Mouse (Mus musculus): Measurements from ENCODE around the gene Ap2s1. TPM values are rescaled to one million over a fixed set of nuclear protein-coding genes. Genes with fewer than 3 reads are reported as not detected.
"Not testable (repeated sequence)": the region's sequence is repeated elsewhere in the genome, so short reads cannot be mapped to it uniquely, and the experiment has no call there.

The Ap2s1 gene
- polyA plus RNA-seq, 1 experiment from 2014 or later = 484 TPM

DNA sequence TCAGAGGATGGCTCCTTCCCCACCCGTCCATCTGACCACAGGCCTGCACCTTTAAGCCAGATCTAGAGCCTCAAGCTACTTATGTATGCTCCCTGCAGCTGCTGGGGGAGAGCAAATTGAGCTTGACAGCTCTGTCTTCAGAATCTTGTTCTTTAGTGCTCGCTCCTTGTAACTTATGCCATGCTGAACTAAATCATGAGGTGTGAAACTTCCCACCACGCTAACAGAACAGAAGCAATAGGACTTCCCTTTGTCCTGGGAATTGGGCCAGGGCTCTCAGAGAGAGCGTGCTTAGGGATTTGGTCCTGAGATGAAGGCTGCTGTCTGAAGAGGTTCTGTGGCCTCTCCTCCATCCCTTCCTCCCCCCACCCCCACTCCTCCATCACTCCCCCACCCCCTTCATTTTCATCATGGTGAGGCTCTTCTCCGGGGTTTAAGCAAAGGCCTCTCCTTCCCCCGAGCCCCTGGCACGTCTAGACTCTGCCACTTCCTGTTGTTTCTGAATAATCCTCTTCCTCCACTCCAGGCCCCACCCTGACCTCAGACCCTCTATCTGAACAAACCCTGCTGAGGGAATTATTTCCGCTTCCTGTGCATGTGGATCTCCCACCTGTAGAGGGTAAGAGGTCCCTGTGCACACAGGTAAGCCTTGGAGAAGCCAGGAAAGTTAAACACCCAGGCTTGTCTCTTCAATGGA lies 21.6 kb upstream of the Ap2s1 start:
- DNase-seq (ENCODE audit: low spot score); H3K4me1 ChIP-seq (ENCODE audit: control insufficient read depth, insufficient read depth, low read length); H3K4me3 ChIP-seq (ENCODE audit: low read depth, low read length); H3K27ac ChIP-seq (ENCODE audit: low read depth, low read length); H3K9ac ChIP-seq (ENCODE audit: low read length); H3K27me3 ChIP-seq (replicated peaks; ENCODE audit: control insufficient read depth, insufficient read depth, low read length); H3K9me3 ChIP-seq (replicated peaks; ENCODE audit: control insufficient read depth, low read length); H3K4me2 ChIP-seq (ENCODE audit: low read length); H3K36me3 ChIP-seq (ENCODE audit: control insufficient read depth, insufficient read depth, low read length); ATAC-seq: not testable (repeated sequence)
- 42% methylated on average over 8 of the region's 8 CpGs for WGBS

DNA sequence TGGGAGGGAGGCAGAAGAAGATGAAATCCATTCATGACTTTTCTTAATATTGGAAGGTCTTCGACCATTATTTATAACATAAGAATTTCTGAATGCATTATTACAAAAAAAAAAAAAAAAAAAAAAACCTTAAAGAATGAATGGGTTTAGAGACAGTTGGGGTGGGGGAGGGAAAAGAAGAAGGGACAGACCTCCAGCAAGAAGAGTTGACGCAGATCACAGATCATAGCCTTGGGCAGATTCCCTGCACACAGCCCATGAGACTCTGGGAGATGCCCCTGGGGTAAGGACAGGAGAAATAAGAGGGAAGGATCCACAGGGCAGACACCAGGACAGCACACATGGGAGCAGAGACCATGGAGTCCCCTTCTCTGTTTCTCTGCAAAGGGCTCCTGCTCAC lies 16.6 kb upstream of the Ap2s1 start, which contains the start of gene Ceacam9:
Gene Ceacam9 (plus strand): TSS at position 301 of the 400 bp plus-strand sequence.
- H3K27ac ChIP-seq (ENCODE audit: low read depth, low read length) = no peak within 1 kb of the TSS
- H3K27me3 ChIP-seq (replicated peaks; ENCODE audit: control insufficient read depth, insufficient read depth, low read length) = no peaks in the 10 kb centered on the region
- no peak within 1 kb of the TSS for H3K4me3 ChIP-seq (ENCODE audit: low read depth, low read length)
- no peaks in the 10 kb centered on the region for H3K9me3 ChIP-seq (replicated peaks; ENCODE audit: control insufficient read depth, low read length)
- no peak for ATAC-seq
- H3K36me3 ChIP-seq (ENCODE audit: control insufficient read depth, insufficient read depth, low read length) = no peaks in the 10 kb centered on the region
- H3K9ac ChIP-seq (ENCODE audit: low read length) = no peak within 1 kb of the TSS
- 83% methylated on average over 2 of the region's 2 CpGs for WGBS
- H3K4me2 ChIP-seq (ENCODE audit: low read length) = no peak within 1 kb of the TSS
- no peak for DNase-seq (ENCODE audit: low spot score)
- H3K4me1 ChIP-seq (ENCODE audit: control insufficient read depth, insufficient read depth, low read length) = no peaks in the 10 kb centered on the region

DNA sequence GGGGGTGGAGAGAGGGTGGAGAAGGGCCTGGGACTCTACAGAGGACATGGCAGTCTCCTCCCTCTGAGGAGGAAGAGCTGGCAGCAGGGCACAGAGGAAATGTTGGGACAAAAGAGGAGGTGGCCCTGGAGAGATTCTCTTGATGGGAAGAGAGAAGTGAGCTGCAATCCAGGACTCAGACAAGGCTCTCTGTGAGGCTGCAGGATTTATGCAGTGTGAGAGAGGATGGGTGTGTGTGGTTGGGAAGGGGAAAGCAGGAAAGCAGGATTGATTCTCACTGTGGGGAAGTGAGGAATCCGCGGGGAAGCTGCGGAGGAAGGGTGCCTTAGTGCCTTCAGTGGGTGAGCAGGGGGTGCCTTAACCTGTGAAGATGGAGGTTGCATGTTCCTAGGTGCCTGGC lies 15.7 kb upstream of the Ap2s1 start:
- not testable (repeated sequence) for H3K9me3 ChIP-seq (replicated peaks; ENCODE audit: control insufficient read depth, low read length); H3K4me3 ChIP-seq (ENCODE audit: low read depth, low read length); H3K9ac ChIP-seq (ENCODE audit: low read length); H3K36me3 ChIP-seq (ENCODE audit: control insufficient read depth, insufficient read depth, low read length); H3K27me3 ChIP-seq (replicated peaks; ENCODE audit: control insufficient read depth, insufficient read depth, low read length); ATAC-seq; H3K4me2 ChIP-seq (ENCODE audit: low read length); DNase-seq (ENCODE audit: low spot score); H3K27ac ChIP-seq (ENCODE audit: low read depth, low read length); H3K4me1 ChIP-seq (ENCODE audit: control insufficient read depth, insufficient read depth, low read length)
- 55% methylated on average over 2 of the region's 3 CpGs for WGBS

DNA sequence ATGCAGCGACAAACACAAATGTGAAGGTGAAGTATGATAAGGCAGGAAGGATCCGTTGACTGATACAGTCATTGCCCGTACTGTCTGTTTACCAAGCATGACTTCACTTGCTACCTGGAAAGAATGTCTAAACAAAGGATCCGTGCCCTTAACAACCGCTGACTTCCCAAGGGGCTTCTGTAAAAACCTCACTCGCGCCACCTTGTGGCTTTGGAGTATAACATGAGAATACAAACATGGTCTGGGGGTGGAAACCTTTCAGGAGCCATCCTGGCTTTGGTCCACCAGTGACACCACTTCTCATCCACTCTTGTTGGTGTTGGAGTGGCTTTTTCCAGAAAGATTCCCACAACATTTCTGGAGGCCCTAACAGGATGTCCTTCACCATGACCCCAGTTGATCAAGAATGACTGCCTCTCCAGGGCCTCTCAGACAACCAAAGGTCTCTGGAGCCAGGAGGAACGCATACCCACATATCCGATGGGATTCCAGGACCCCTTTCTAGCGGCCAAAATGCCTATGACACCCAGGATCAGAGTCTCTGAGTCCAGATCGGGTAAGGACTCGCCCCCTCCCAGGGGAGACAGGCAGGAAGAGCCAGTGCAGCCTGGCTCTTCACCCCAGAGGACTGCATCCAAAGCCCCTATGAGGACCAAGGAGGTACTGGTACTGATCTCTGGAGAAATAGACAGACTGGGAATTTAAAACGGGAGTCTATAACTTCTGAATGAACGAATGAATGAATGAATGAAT lies 9.4 kb upstream of the Ap2s1 start:
- DNase-seq (ENCODE audit: low spot score) = peak; percentile 91
- Histone ChIP-seq H3K4me2 (ENCODE audit: low read length) (no peak overlapping the region), H3K4me3 (ENCODE audit: low read depth, low read length) (no peak overlapping the region), H3K27me3 (replicated peaks; ENCODE audit: control insufficient read depth, insufficient read depth, low read length) (no peaks in the 10 kb centered on the region), H3K9ac (ENCODE audit: low read length) (no peak overlapping the region), H3K9me3 (replicated peaks; ENCODE audit: control insufficient read depth, low read length) (no peaks in the 10 kb centered on the region), H3K36me3 (ENCODE audit: control insufficient read depth, insufficient read depth, low read length) (no peaks in the 10 kb centered on the region), H3K27ac (ENCODE audit: low read depth, low read length) (no peak overlapping the region), H3K4me1 (ENCODE audit: control insufficient read depth, insufficient read depth, low read length) (no peaks in the 10 kb centered on the region)
- ATAC-seq = peak; percentile 44
- WGBS = 30% methylated on average over 14 of the region's 14 CpGs

DNA sequence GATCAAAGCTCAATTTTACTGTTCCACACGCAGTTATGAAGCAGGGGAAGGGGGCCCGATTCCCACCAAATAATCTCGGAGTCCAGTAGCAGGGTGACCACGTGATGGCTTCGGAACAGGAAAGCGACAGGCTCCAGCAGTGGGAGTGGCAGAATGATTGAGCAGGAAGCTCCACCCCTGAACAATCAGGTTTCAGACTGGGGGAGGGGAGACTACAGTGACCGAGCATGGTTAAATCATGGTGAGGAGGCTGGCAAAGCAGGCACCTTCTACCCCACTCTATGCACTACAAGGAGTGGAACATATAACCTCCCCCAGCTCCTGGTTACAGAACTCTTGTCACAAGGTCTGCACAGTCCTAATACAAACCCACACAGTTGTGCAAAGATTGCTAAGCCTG lies 8.6 kb upstream of the Ap2s1 start:
- not testable (repeated sequence) for H3K4me1 ChIP-seq (ENCODE audit: control insufficient read depth, insufficient read depth, low read length)

DNA sequence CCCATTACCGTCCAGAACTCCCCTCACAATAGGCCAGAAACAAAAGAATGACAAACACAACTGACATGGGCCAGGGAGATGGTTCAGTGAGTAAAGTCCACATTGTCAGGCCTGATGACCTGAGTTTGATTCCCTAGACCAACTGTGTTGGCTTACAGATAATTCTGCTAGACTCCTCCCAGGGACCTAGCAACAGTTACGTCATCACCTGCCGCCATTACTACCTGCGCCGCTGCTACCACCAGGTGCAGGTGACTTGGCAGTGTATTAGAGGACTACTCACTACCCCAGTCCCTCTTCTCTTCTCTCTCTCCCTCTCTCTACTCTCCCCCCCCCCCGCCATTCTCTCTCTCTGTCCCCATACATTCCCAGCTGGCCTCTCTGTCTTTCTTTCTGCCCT lies 7.4 kb upstream of the Ap2s1 start:
- no peak for ATAC-seq
- H3K4me3 ChIP-seq (ENCODE audit: low read depth, low read length) = no peak overlapping the region
- no peaks in the 10 kb centered on the region for H3K27me3 ChIP-seq (replicated peaks; ENCODE audit: control insufficient read depth, insufficient read depth, low read length)
- no peaks in the 10 kb centered on the region for H3K9me3 ChIP-seq (replicated peaks; ENCODE audit: control insufficient read depth, low read length)
- no peaks in the 10 kb centered on the region for H3K4me1 ChIP-seq (ENCODE audit: control insufficient read depth, insufficient read depth, low read length)
- H3K27ac ChIP-seq (ENCODE audit: low read depth, low read length) = no peak overlapping the region
- no peak overlapping the region for H3K4me2 ChIP-seq (ENCODE audit: low read length)
- H3K36me3 ChIP-seq (ENCODE audit: control insufficient read depth, insufficient read depth, low read length) = no peaks in the 10 kb centered on the region
- no peak overlapping the region for H3K9ac ChIP-seq (ENCODE audit: low read length)
- 91% methylated on average over 5 of the region's 6 CpGs for WGBS
- DNase-seq (ENCODE audit: low spot score) = no peak

More for the DNA sequence above, 8.6 kb upstream of the Ap2s1 start:
- peak; percentile 40; the same call in 1 of the 2 replicates for ATAC-seq
- not testable (repeated sequence) for H3K9me3 ChIP-seq (replicated peaks; ENCODE audit: control insufficient read depth, low read length); H3K36me3 ChIP-seq (ENCODE audit: control insufficient read depth, insufficient read depth, low read length); H3K4me2 ChIP-seq (ENCODE audit: low read length); H3K27ac ChIP-seq (ENCODE audit: low read depth, low read length); H3K9ac ChIP-seq (ENCODE audit: low read length); H3K27me3 ChIP-seq (replicated peaks; ENCODE audit: control insufficient read depth, insufficient read depth, low read length); H3K4me3 ChIP-seq (ENCODE audit: low read depth, low read length)
- DNase-seq (ENCODE audit: low spot score) = peak; percentile 23
- 7% methylated on average over 7 of the region's 7 CpGs for WGBS

DNA sequence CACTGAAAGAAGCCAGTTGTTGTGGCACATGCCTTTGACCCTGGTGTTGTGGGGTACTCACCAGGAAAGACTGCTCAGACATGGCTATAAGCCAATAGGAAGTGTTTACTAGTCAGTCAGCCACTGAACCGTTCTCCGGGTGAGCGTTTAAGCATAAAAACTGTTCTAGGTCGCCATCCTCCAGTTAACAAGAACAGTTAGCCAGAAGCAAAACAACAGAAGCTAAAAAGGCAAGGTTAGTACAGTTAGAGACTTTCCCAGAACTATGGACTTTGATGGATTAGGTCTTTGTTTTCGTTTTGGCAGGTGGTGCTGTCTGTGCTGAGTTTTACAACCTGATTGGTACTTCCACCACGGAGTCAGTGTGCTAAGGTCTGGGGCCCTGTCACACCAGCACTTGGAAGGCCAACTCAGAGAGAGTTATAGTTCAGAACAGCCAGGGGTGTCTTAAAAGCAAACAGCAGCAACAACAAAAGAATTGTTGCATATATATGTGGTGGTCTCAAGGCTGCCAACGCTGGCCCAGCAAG lies 6.3 kb upstream of the Ap2s1 start:
- 76% methylated on average over 7 of the region's 7 CpGs for WGBS
- DNase-seq (ENCODE audit: low spot score) (no peak), ATAC-seq (no peak)
- no peaks in the 10 kb centered on the region for H3K4me1 ChIP-seq (ENCODE audit: control insufficient read depth, insufficient read depth, low read length)
- H3K27ac ChIP-seq (ENCODE audit: low read depth, low read length) = no peak overlapping the region
- no peaks in the 10 kb centered on the region for H3K27me3 ChIP-seq (replicated peaks; ENCODE audit: control insufficient read depth, insufficient read depth, low read length)
- H3K9me3 ChIP-seq (replicated peaks; ENCODE audit: control insufficient read depth, low read length) = no peaks in the 10 kb centered on the region
- no peak overlapping the region for H3K9ac ChIP-seq (ENCODE audit: low read length)
- H3K4me3 ChIP-seq (ENCODE audit: low read depth, low read length) = no peak overlapping the region
- no peaks in the 10 kb centered on the region for H3K36me3 ChIP-seq (ENCODE audit: control insufficient read depth, insufficient read depth, low read length)
- no peak overlapping the region for H3K4me2 ChIP-seq (ENCODE audit: low read length)

DNA sequence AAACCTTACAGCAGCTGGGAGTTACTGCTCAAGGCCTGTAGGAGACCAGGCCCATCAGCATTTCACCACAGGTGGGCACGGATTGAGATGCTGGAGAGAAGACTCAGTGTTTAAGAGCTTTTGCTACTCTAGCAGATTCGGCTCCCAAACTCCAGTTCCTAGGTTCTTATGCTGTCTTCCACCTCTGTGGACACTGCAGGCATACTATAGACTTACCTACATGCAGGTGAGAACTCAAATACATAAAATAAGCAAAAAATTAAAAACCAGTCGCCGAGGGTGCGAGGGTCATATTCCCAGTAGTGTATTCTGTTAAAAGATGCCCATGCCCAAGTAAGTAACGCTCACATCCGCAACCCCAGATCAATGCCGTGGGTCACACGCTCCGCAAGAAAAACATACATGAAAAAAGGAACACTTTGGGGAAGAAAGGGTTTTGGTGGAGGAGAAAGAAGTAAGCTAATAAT lies 571 bp upstream of the Ap2s1 start:
- Histone ChIP-seq H3K36me3 (ENCODE audit: control insufficient read depth, insufficient read depth, low read length) (no peaks in the 10 kb centered on the region), H3K27me3 (replicated peaks; ENCODE audit: control insufficient read depth, insufficient read depth, low read length) (no peaks in the 10 kb centered on the region), H3K4me2 (ENCODE audit: low read length) (peak overlapping the region; percentile 61), H3K4me3 (ENCODE audit: low read depth, low read length) (peak overlapping the region; percentile 69), H3K9me3 (replicated peaks; ENCODE audit: control insufficient read depth, low read length) (no peaks in the 10 kb centered on the region), H3K4me1 (ENCODE audit: control insufficient read depth, insufficient read depth, low read length) (peaks cover 7% of the 10 kb centered on the region), H3K27ac (ENCODE audit: low read depth, low read length) (no peak overlapping the region), H3K9ac (ENCODE audit: low read length) (no peak overlapping the region)
- DNase-seq (ENCODE audit: low spot score) (no peak), ATAC-seq (peak; percentile 24; the same call in 1 of the 2 replicates)
- 42% methylated on average over 10 of the region's 10 CpGs for WGBS
